Mouse (Mus musculus): ENCODE measurements around the gene Palm3. TPM values are rescaled to one million over a fixed set of nuclear protein-coding genes. Genes with fewer than 3 reads are reported as not detected.

Palm3 gene
- total RNA-seq, 2 experiments from 2014 or later = 0.10 to 0.12 TPM

Small RNAs within 50 kb of the gene (microRNA-seq; reads per million reads assigned to microRNA genes)
- 10.4 to 14.1 reads per million in 2 experiments for gene Mir1199
- gene Mir8111 = 3.2 to 11.1 reads per million in 2 experiments

Other genes with a start within 250 kb of the Palm3 start
- 10 to 100 TPM; 20.8 to 26.0 TPM for gene Adgrl1, start 121.4 kb upstream of the Palm3 start, total RNA-seq (2021)
- under 1 TPM; 0.27 to 0.56 TPM for gene Gm10644, start 66.3 kb upstream of the Palm3 start, total RNA-seq (2021)
- gene Asf1b, start 66.0 kb upstream of the Palm3 start, total RNA-seq (2021) = under 1 TPM; 0.42 to 0.71 TPM
- 100 to 1,000 TPM; 148 to 165 TPM for gene Prkaca, start 48.5 kb upstream of the Palm3 start, total RNA-seq (2021)
- 10 to 100 TPM; 13.0 TPM for gene Samd1, start 23.8 kb upstream of the Palm3 start, total RNA-seq (2021)
- under 1 TPM in 1 of 2 experiments, not detected in 1; 0.48 TPM for gene 1700067K01Rik, start 20.0 kb upstream of the Palm3 start, total RNA-seq (2021)
- gene 2210011C24Rik, start 9.3 kb upstream of the Palm3 start, total RNA-seq (2021) = 1 to 10 TPM; 2.6 to 5.6 TPM
- gene Il27ra, start 21.1 kb downstream of the Palm3 start, total RNA-seq (2021) = under 1 TPM; 0.15 to 0.52 TPM
- gene Rln3, start 23.5 kb downstream of the Palm3 start, total RNA-seq (2021) = not detected
- 1 to 10 TPM; 1.6 to 1.7 TPM for gene Gm10643, start 43.7 kb downstream of the Palm3 start, total RNA-seq (2021)
- gene Rfx1, start 45.4 kb downstream of the Palm3 start, total RNA-seq (2021) = 1 to 10 TPM; 4.7 TPM
- 1 to 10 TPM; 4.8 to 5.1 TPM for gene Dcaf15, start 83.3 kb downstream of the Palm3 start, total RNA-seq (2021)
- not detected for gene Podnl1, start 104.5 kb downstream of the Palm3 start, total RNA-seq (2021)
- 10 to 100 TPM; 15.7 to 16.1 TPM for gene Cc2d1a, start 126.5 kb downstream of the Palm3 start, total RNA-seq (2021)
- gene 4930432K21Rik, start 126.6 kb downstream of the Palm3 start, total RNA-seq (2021) = under 1 TPM in 1 of 2 experiments, not detected in 1; 0.28 TPM
- gene Nanos3, start 163.7 kb downstream of the Palm3 start, total RNA-seq (2021) = not detected
- 1 to 10 TPM; 7.1 to 8.4 TPM for gene Zswim4, start 215.6 kb downstream of the Palm3 start, total RNA-seq (2021)
- 100 to 1,000 TPM; 166 to 182 TPM for gene D8Ertd738e, start 228.2 kb downstream of the Palm3 start, total RNA-seq (2021)
- 10 to 100 TPM; 11.0 to 17.3 TPM for gene Mri1, start 235.9 kb downstream of the Palm3 start, total RNA-seq (2021)
- 1 to 10 TPM; 5.0 to 8.7 TPM for gene Ccdc130, start 248.9 kb downstream of the Palm3 start, total RNA-seq (2021)